Mouse (Mus musculus): ENCODE measurements around the gene Cnksr2.

Gene Cnksr2

DNA sequence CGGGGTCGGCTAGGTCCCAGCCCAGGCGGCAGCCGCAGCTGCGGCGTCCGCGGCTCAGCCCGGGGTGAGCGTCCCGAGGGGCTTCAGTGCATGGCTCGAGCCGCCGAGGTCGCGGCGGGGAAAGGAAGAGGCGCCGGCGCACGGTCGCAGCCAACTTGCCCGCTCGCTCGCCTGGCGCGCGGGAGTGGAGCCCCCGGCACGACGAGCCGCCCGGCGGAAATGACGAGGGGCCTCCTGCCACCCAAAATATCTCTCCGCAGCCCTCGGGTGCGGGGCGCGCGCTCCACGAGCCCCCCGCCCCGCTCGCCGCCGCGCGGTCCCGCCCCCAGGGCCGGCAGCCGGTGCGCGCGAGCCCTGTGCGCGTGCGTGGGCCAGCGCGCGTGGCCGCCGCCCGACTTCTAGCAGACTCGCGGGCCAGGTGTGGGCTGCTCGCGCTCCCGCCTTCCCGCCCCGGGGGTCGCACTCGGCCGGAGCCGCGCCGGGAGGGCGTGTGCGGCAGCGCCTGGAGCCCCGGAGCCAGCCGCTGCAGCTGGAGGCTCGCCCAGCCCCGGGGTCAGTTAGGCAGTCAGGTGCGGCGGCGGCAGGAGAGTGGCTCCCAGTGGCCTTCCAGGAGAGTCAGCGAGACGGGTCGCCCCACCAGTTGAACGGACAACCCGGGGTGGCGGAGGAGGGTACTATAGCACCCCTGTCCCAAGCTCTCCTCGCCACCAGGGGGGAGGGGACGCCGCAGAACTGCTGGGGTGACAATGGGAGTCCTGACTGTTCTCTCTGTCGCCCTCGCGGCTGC is at the start of gene Cnksr2:
Gene Cnksr2, minus strand, starts transcription at position 238 of the 787 bp plus-strand sequence.
- no peak for DNase-seq (ENCODE audit: low read depth, low spot score)

DNA sequence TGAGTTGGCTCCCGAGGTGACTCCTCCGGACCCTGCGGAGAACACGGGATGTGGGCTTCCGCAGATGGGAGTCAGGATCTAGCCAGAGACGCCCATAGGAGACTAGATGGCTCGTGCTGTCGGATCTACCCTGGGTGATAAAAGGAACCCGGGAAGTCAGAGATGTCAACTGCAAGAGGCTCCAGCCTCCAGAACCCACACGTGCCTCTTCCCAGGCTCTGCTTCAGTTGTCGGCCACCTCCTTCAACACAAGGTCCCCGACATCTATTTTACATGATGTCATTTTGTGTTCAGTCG is 698 bp upstream of the Cnksr2 start:
- DNase-seq (ENCODE audit: low read depth, low spot score): no peak

DNA sequence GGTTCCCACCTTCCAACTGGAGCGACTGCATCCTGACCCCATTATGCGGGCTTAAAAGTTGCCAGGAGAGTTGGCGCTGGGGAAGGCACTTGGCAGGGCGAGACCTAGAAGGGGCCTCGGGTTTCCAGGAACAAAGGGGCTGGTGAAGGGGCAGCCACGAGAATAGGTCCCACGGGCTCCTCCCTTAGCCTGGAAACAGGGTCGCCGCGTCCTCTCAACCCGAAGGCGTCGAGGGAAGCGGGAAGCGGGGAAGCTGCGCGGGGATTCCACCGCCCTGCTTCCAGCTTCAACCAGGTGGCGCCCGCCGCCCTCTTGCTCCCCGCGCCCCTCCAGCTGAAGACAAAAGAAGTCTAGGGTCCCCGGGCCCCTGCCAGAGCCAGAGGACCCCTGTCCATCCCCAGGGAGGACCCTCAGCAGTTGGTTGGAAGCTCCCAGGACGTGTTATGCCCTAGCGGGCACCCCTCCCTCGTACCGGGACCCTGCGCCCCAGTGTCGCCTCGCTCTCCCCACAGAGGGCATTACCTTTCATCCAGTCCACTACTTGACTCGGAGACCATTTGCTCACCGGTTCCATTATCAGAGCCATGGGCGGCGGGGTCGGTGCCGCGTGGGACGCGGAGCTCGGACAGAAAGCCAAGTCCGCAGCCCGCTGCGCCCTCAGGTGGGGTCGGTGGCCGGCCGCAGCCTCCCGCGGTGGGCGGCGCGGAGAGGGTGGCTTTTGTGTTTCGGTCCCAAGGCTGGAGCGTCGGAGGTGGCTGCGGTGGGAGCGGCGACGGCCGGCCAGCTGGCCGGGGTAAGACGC is 638 bp downstream of the Cnksr2 start:
- no peak for DNase-seq (ENCODE audit: low read depth, low spot score)

DNA sequence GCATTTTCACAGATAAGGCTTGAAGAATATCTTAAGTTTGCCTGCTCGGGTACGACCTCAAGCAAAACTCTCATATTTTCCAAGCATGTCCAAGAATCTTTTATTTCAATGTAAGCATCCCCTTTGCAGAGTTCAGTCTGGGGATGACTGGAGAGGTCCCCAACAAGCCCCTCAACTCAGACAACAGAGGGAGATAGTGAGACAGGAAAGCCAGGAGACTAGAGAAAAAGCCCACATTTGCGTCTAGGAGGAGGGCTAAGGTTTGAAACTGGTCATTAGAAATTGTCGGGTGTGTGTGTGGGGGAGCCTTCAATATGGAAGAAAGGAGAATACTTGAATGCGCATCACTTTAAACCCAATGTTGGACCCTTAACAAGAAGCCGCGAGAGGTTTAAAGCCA is 1.4 kb downstream of the Cnksr2 start:
- no peak for DNase-seq (ENCODE audit: low read depth, low spot score)

DNA sequence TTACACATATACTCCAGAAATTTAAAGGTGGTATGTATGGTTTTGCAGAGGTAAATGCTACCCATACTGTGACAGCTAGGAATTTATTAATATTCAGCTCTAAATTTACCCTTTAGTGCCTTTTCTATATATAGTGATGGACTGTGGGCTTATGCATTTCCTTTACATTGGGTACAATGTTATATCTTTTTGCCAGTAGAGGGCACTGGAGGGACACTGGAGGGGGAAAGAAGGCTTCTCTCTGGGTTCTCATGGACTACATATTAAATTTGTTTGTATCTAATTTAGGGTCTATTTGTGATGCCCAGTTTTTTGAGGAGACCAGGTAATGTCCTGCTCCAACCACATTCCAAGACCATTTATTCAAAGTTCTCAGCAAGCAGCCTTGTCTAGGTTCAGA is 91.4 kb downstream of the Cnksr2 start:
- no peak for DNase-seq (ENCODE audit: low read depth, low spot score)

GRCm38 (mm10) chrX:157949256-157949655 is 93.8 kb downstream of the Cnksr2 start:
- DNase-seq (ENCODE audit: low read depth, low spot score): no peak

DNA sequence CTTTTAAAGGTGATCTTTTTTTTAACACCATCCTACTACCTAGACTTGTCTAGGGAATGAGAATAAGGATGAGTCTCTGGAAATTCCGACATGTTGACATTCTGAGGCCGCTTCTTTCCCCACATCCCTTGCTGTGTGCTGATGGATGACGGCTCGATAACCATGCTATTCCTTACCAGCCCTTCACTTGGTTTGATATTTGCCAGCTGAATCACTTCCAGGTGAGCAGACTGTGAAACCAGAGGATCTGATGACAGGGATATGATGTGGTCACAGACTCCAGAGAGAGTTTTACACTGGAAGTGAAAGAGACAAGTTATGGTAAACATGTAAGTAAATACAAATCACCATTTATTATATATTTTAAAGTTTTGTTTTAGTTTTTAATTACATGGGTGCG is 98.0 kb downstream of the Cnksr2 start:
- DNase-seq (ENCODE audit: low read depth, low spot score): no peak

GRCm38 (mm10) chrX:157936611-157937010 is 106.5 kb downstream of the Cnksr2 start:
- no peak for DNase-seq (ENCODE audit: low read depth, low spot score)

DNA sequence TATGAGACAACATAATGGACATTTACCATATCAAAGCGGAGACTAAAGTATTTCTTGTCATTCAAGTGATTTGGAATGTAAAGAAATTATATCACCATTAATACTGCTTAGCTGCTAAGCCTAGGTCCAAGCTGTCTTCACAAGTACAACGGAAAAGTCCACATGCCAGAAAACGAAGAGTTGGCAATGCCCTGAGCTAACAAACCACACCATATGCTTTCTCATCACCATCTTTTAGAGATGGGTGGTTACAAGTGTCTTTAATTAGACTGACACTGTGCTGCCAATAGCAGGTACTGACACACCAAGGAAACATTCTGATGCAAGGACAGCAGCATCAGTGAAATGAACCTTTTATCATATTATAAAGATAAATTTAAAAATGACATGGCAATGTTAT is 123.0 kb downstream of the Cnksr2 start:
- no peak for DNase-seq (ENCODE audit: low read depth, low spot score)

DNA sequence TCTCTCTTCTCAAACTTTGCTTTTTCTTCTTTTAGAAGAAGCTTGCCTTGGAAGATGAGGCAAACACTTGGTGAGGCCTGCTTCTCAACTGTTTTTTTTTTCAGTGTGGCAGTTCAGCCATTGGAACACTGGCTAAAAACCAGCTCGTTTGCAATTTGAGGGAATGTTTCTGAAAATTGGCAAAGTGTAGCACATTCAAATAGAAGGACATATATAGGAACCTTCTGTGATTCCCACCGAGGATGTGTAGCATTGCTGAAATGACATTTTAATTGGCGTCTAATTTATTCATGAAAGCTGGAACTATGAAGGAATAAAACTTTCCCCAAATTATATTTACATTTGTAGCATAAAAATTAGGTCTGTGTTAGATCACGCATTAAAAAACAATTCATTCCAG is 213.1 kb downstream of the Cnksr2 start:
- no peak for DNase-seq (ENCODE audit: low read depth, low spot score)

DNA sequence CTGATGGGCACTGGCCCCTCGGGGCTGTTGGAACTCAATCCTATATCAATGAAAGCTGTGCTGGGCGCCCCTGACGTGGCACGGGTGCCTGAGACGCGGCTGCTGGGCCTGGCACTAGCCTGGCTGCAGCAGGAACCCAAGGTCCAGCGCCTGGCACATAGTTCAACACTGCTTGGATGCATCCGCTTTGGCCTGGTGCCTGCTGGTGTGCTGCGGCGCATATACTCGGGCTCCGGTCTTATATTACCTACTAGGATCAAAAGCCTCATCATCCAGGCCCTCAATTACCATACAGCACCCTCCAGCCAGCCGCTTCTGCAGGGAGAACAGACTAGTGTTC is 224.2 kb downstream of the Cnksr2 start:
- DNase-seq (ENCODE audit: low read depth, low spot score): no peak

GRCm38 (mm10) chrX:157818207-157818920 is 224.7 kb downstream of the Cnksr2 start, which contains the start of gene Klhl34:
Klhl34 (plus strand) TSS chrX:157818435.
- no peak for DNase-seq (ENCODE audit: low read depth, low spot score)

DNA sequence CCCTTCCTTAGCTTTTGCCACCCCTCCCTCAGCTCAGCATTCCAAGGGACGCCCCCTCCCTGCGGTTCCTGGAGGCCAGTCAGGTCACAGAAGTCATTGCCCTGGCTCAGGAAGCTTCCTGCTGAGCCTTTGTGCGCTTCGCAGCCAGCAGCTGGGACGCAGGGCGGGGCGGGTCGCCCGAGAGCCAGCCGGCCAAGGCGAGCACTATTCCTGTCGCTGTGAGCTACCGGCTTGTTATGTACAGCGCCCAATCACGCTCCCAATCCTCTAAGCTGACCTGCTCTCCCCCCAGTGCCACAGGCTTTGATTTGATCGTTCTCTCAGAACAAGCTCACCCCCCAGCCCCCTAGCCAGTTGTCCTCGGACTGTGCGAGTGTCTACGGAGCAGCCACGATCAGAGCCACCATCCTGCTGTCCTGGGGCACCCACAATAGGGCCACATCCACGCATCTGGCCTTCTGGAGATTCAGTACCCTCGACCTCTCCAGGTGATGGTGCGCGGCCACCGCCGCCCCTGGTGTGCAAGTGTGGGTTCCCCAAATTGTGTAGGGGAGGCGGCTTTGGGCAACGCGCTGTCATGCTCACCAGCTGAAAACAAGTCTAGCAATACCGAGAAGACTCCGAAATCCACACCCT is 225.4 kb downstream of the Cnksr2 start:
- DNase-seq (ENCODE audit: low read depth, low spot score): no peak

GRCm38 (mm10) chrX:157809721-157810120 is 233.4 kb downstream of the Cnksr2 start:
- DNase-seq (ENCODE audit: low read depth, low spot score): no peak

DNA sequence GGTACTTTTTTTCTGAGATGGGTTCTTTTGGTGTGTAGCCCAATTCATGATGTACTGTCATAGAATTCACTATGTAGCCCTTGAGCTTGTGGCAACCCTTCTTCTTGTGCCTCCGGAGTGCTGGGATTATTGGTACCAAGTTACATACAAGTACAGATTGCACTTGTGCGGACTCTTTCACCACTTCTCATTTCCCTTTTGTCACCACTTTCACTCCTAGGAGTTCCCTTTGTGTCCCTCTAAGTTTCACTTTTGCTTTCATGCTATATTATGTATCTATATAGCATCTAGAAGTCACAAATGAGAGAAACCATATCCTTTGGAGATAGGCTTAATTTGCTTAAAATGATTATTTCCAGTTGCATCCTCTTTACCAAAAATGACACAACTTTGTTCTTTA is 241.4 kb downstream of the Cnksr2 start:
- no peak for DNase-seq (ENCODE audit: low read depth, low spot score)

Measured in CD4-positive helper T cell, adult 2 months (primary cell).